Mouse (Mus musculus): ENCODE measurements around the gene Hs1bp3.

Gene Hs1bp3

GRCm38 (mm10) chr12:8310992-8311391, 2.2 kb upstream of the Hs1bp3 start:
- H3K4me1 ChIP-seq (replicated peaks; ENCODE audit: low read depth, low read length), result peaks cover 60% of the 10 kb centered on the region
- H3K9me3 ChIP-seq (ENCODE audit: low read length), result no peaks in the 10 kb centered on the region
- H3K4me3 ChIP-seq (replicated peaks; ENCODE audit: low read length), result 0 out of 2 replicates have a peak overlapping the region, but pooled peaks have one; percentile 52
- TF ChIP-seq NANOG (IDR thresholded peaks at IDR 0.05; ENCODE audit: borderline replicate concordance, low read length), result no peak
- no peak for TF ChIP-seq POU5F1 (IDR thresholded peaks at IDR 0.05; ENCODE audit: borderline replicate concordance, low read length)
- no peak for TF ChIP-seq CTCF (conservative IDR thresholded peaks at IDR 0.05; ENCODE audit: low read length)
- H3K27me3 ChIP-seq (ENCODE audit: insufficient read depth, low read length), result peaks cover 38% of the 10 kb centered on the region
- H3K36me3 ChIP-seq (ENCODE audit: insufficient read depth, low read length), result peaks cover 4% of the 10 kb centered on the region; the same call in 1 of the 2 replicates

GRCm38 (mm10) chr12:8312266-8312665, 966 bp upstream of the Hs1bp3 start:
- no peak overlapping the region for H3K4me3 ChIP-seq (replicated peaks; ENCODE audit: low read length)
- H3K4me1 ChIP-seq (replicated peaks; ENCODE audit: low read depth, low read length), result peaks cover 57% of the 10 kb centered on the region
- TF ChIP-seq POU5F1 (IDR thresholded peaks at IDR 0.05; ENCODE audit: borderline replicate concordance, low read length) (no peak), CTCF (conservative IDR thresholded peaks at IDR 0.05; ENCODE audit: low read length) (no peak), NANOG (IDR thresholded peaks at IDR 0.05; ENCODE audit: borderline replicate concordance, low read length) (no peak)
- H3K9me3 ChIP-seq (ENCODE audit: low read length), result no peaks in the 10 kb centered on the region
- peaks cover 15% of the 10 kb centered on the region for H3K36me3 ChIP-seq (ENCODE audit: insufficient read depth, low read length)
- peaks cover 36% of the 10 kb centered on the region for H3K27me3 ChIP-seq (ENCODE audit: insufficient read depth, low read length)

- Histone ChIP-seq H3K36me3 (ENCODE audit: insufficient read depth, low read length) (peaks cover 30% of the 10 kb centered on the region), H3K4me1 (replicated peaks; ENCODE audit: low read depth, low read length) (peaks cover 66% of the 10 kb centered on the region), H3K27me3 (ENCODE audit: insufficient read depth, low read length) (peaks cover 34% of the 10 kb centered on the region), H3K4me3 (replicated peaks; ENCODE audit: low read length) (peak overlapping the region; percentile 92), H3K9me3 (ENCODE audit: low read length) (no peaks in the 10 kb centered on the region)
- no peak for TF ChIP-seq CTCF (conservative IDR thresholded peaks at IDR 0.05; ENCODE audit: low read length)
- TF ChIP-seq POU5F1 (IDR thresholded peaks at IDR 0.05; ENCODE audit: borderline replicate concordance, low read length), result no peak
- no peak for TF ChIP-seq NANOG (IDR thresholded peaks at IDR 0.05; ENCODE audit: borderline replicate concordance, low read length)
These were observed 541 bp downstream of the Hs1bp3 start for GRCm38 (mm10) chr12:8313773-8314172.

- H3K4me1 ChIP-seq (replicated peaks; ENCODE audit: low read depth, low read length), result peaks cover 74% of the 10 kb centered on the region
- H3K4me3 ChIP-seq (replicated peaks; ENCODE audit: low read length), result no peak overlapping the region
- H3K9me3 ChIP-seq (ENCODE audit: low read length), result no peaks in the 10 kb centered on the region
- H3K36me3 ChIP-seq (ENCODE audit: insufficient read depth, low read length), result peaks cover 47% of the 10 kb centered on the region
- peaks cover 12% of the 10 kb centered on the region for H3K27me3 ChIP-seq (ENCODE audit: insufficient read depth, low read length)
- TF ChIP-seq CTCF (conservative IDR thresholded peaks at IDR 0.05; ENCODE audit: low read length), result peak; percentile 42
- no peak for TF ChIP-seq POU5F1 (IDR thresholded peaks at IDR 0.05; ENCODE audit: borderline replicate concordance, low read length)
These were observed 3.3 kb downstream of the Hs1bp3 start for GRCm38 (mm10) chr12:8316541-8316940.

- H3K4me1 ChIP-seq (replicated peaks; ENCODE audit: low read depth, low read length), result peaks cover 87% of the 10 kb centered on the region
- no peaks in the 10 kb centered on the region for H3K27me3 ChIP-seq (ENCODE audit: insufficient read depth, low read length)
- TF ChIP-seq POU5F1 (IDR thresholded peaks at IDR 0.05; ENCODE audit: borderline replicate concordance, low read length), result no peak
- TF ChIP-seq NANOG (IDR thresholded peaks at IDR 0.05; ENCODE audit: borderline replicate concordance, low read length), result no peak
- TF ChIP-seq CTCF (conservative IDR thresholded peaks at IDR 0.05; ENCODE audit: low read length), result peak; percentile 86
- H3K9me3 ChIP-seq (ENCODE audit: low read length), result no peaks in the 10 kb centered on the region
- peaks cover 69% of the 10 kb centered on the region for H3K36me3 ChIP-seq (ENCODE audit: insufficient read depth, low read length)
- peak overlapping the region; percentile 68 for H3K4me3 ChIP-seq (replicated peaks; ENCODE audit: low read length)
These were observed 7.0 kb downstream of the Hs1bp3 start for GRCm38 (mm10) chr12:8320084-8320713.

GRCm38 (mm10) chr12:8321506-8321905, 8.3 kb downstream of the Hs1bp3 start:
- Histone ChIP-seq H3K4me3 (replicated peaks; ENCODE audit: low read length) (no peak overlapping the region), H3K9me3 (ENCODE audit: low read length) (no peaks in the 10 kb centered on the region), H3K36me3 (ENCODE audit: insufficient read depth, low read length) (peaks cover 59% of the 10 kb centered on the region), H3K4me1 (replicated peaks; ENCODE audit: low read depth, low read length) (peaks cover 87% of the 10 kb centered on the region), H3K27me3 (ENCODE audit: insufficient read depth, low read length) (no peaks in the 10 kb centered on the region)
- TF ChIP-seq CTCF (conservative IDR thresholded peaks at IDR 0.05; ENCODE audit: low read length), result no peak
- no peak for TF ChIP-seq POU5F1 (IDR thresholded peaks at IDR 0.05; ENCODE audit: borderline replicate concordance, low read length)
- TF ChIP-seq NANOG (IDR thresholded peaks at IDR 0.05; ENCODE audit: borderline replicate concordance, low read length), result no peak

GRCm38 (mm10) chr12:8324086-8324485, 10.9 kb downstream of the Hs1bp3 start:
- TF ChIP-seq NANOG (IDR thresholded peaks at IDR 0.05; ENCODE audit: borderline replicate concordance, low read length), result no peak
- no peak for TF ChIP-seq POU5F1 (IDR thresholded peaks at IDR 0.05; ENCODE audit: borderline replicate concordance, low read length)
- no peak for TF ChIP-seq CTCF (conservative IDR thresholded peaks at IDR 0.05; ENCODE audit: low read length)
- Histone ChIP-seq H3K4me3 (replicated peaks; ENCODE audit: low read length) (peak overlapping the region; percentile 69), H3K36me3 (ENCODE audit: insufficient read depth, low read length) (peaks cover 54% of the 10 kb centered on the region), H3K4me1 (replicated peaks; ENCODE audit: low read depth, low read length) (peaks cover 73% of the 10 kb centered on the region), H3K9me3 (ENCODE audit: low read length) (no peaks in the 10 kb centered on the region), H3K27me3 (ENCODE audit: insufficient read depth, low read length) (no peaks in the 10 kb centered on the region)

- TF ChIP-seq NANOG (IDR thresholded peaks at IDR 0.05; ENCODE audit: borderline replicate concordance, low read length), result no peak
- TF ChIP-seq CTCF (conservative IDR thresholded peaks at IDR 0.05; ENCODE audit: low read length), result no peak
- TF ChIP-seq POU5F1 (IDR thresholded peaks at IDR 0.05; ENCODE audit: borderline replicate concordance, low read length), result no peak
- peak overlapping the region; percentile 69 for H3K4me3 ChIP-seq (replicated peaks; ENCODE audit: low read length)
- peaks cover 62% of the 10 kb centered on the region for H3K4me1 ChIP-seq (replicated peaks; ENCODE audit: low read depth, low read length)
- no peaks in the 10 kb centered on the region for H3K9me3 ChIP-seq (ENCODE audit: low read length)
- no peaks in the 10 kb centered on the region for H3K27me3 ChIP-seq (ENCODE audit: insufficient read depth, low read length)
- H3K36me3 ChIP-seq (ENCODE audit: insufficient read depth, low read length), result peaks cover 61% of the 10 kb centered on the region
These were observed 12.2 kb downstream of the Hs1bp3 start for GRCm38 (mm10) chr12:8325245-8325942.
